Mouse (Mus musculus) activated CD4-positive, CD25-positive, alpha-beta regulatory T cell, adult 4 months (primary cell): Measurements from ENCODE around the gene Gm44579. TPM values are rescaled to one million over a fixed set of nuclear protein-coding genes. Genes with fewer than 3 reads are reported as not detected.
A peak's percentile ranks its signal among the peaks of the same experiment; 100 is the strongest.

Source experiments
- ATAC-seq: one replicate; pipeline ENCODE4 v1.8.0; 2017
- polyA plus RNA-seq, 2 experiments: library from polyadenylated mRNA; unstranded; fragments of 100-300 nt; shearing (Covaris generic); gene quantifications; one replicate each; pipeline ENCODE4 v1.2.1; 2017

Gm44579 gene
- polyA plus RNA-seq: not detected

DNA sequence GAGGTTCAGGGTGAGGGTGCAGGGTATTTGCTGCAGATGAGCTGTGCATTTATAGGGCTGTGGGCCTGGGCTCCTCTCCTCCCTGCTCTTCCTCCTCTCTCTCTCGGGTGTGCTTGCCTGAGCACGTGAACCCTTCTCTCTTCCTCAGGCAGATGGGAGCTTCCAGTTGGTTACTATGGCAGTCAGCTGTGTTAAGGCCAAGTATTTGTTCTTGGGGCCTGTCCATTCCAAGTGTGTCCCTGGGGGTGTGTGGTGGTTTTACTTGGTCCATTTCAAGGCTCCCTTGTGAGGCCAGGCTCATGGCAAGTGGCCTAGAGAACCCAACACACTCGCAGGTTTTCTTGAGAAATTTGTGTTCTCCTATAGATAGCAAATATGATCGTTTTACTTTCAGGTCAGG is at the start of gene Gm44579, which contains the start of gene Olfr287:
Gene Gm44579, minus strand, starts transcription at position 101 of the 400 bp plus-strand sequence.
Gene Olfr287, minus strand, starts transcription at position 180 of the 400 bp plus-strand sequence.
- ATAC-seq: no peak

DNA sequence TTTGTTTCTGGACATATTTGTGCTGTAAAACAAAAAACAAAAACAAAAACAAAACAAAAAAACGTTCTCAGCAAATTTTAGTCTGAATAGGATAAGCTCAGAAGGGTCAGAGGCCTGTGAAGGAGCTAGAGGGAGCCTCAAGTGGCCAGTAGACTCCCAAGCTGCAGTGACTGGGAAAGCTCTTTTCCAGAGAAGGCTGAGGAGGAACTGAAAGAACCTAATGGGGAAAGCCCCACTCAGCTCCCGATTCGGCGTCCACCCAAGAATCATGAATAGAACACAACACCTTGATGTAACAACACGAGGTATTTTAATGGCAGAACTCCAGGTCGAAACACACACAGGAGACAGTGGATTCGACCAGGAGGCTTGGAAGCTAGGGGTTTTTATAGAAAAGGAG is 37.0 kb upstream of the Gm44579 start:
- ATAC-seq: no peak

DNA sequence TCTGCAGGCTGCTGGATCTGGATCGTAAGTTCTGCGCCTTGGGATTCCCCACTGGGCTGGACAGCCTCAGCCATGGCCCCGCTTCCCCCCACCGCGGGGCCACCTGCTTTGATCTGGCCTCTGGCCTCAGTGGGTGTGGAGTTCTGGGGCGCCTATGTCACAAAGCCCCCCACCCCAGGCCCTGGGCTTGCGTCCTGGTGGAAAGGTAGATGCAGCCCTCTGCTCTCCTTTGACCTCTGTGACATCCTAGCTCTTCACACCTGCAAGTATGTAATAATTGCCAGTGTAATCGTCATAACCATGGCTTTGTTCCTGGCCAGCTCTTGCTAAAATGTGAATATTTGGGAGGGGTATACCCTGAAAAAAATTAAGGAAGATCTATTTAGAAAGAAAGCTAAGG is 36.4 kb upstream of the Gm44579 start, which contains the start of gene H1fnt:
Gene H1fnt, minus strand, starts transcription at position 101 of the 400 bp plus-strand sequence.
- no peak for ATAC-seq

DNA sequence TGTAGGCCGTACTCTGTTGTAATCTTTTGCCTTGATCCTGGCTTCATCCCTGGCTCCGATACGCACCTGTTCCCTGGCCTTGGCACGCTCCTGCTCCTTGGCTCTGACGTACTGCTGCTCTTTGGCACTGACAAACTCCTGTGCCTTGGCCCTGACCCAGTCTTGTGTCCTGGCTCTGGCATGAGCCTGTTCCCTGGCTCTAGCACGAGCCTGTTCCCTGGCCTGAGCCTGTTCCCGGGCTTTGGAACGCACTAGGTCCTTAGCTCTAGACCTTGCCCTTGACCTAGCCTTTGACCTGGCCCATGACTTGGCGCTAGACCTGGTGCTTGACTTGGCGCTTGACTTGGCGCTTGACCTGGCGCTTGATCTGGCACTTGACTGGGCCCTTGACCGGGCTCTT is 35.5 kb upstream of the Gm44579 start:
- ATAC-seq: no peak

DNA sequence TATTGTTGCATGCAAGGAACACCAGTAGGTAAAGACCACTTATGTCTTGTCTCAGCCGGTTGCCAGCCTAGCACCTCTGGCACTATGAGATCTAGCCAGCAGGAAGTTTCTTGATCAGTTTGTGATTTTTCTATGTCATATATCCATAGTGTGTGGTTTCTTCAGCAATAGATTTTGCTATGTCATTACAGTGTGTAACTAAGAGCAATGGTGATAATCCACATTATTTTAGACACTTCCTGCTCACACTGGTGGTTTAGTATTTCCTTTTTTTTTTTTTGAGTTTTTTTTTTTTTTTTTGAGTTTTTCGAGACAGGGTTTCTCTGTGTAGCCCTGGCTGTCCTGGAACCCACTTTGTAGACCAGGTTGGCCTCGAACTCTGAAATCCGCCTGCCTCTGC is 14.7 kb upstream of the Gm44579 start:
- ATAC-seq: no peak

DNA sequence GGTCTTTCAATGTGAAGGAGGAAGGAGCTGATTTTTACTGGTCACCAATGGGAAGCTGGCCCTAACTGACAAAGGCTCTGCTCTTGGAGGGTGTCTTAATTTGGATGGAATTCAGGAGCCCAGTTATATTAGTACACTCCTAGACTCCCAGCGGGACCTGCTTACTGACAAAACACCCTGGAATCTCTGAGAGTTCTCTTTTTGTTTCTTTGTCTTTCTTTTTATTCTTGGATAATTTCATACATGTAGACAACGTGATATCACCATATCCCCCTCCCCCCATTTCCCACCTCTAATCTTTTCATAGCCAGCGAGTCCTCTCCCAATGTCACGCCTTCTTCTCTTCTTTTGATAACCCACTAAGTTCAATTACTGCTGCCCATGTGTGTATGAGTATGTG is 13.6 kb upstream of the Gm44579 start, which contains the start of gene Olfr286:
Gene Olfr286, minus strand, starts transcription at position 101 of the 400 bp plus-strand sequence.
- no peak for ATAC-seq

DNA sequence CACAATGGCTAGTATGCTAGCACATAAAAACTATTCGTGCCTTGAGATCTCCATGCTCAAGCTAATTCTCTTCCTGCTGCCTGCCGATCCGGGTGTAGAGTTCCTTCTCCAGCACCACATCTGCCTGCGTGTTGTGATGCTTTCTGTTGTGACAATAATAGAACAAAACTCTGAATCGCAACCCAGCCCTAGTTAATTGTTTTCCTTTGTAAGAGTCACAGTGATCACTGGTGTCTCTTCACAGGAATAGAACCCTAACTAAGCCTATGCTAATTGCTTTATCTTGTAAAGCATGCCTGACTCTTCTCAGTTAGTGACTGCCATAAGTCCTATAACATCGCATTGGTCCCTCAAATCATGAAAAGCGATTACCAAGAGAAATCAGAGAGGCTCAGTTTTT is 5.3 kb upstream of the Gm44579 start:
- ATAC-seq: no peak

DNA sequence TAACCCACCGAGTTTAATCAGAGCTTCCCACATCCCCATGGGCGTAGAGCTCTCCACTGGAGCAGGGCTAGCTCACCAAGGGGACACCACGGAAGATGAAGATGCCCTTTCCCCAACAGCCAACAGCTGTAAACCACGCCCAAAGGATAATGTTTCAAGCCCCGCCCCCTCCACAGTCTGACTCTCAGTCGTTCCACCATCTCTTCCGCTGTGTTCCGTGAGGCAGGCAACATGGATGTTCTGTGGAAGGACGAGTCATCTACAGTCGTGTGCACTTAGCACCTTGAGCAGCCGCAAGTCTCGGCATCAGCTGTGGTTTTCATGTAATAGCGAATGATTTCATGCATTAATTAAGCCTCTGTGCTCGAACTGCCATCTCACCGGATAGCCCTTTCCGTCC is 4.8 kb upstream of the Gm44579 start:
- no peak for ATAC-seq

DNA sequence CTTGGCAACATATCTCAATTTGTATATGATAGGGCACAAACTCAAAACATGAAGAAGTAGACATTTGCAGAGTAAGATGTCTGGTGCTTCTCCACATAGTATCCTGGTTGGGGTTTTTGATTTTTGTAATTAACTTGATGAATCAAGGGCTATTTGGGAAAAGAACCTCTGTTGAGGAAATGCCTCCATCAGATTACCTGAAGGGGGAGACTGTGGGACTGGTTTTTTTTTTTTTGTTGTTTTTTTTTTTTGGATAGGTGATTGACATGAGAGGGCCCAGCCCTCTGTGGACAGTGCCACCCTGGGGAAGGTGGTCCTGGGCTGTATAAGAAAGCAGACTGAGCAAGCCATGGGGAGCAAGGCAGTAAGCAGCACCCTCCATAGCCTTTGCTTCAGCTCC is 1.6 kb upstream of the Gm44579 start:
- no peak for ATAC-seq

DNA sequence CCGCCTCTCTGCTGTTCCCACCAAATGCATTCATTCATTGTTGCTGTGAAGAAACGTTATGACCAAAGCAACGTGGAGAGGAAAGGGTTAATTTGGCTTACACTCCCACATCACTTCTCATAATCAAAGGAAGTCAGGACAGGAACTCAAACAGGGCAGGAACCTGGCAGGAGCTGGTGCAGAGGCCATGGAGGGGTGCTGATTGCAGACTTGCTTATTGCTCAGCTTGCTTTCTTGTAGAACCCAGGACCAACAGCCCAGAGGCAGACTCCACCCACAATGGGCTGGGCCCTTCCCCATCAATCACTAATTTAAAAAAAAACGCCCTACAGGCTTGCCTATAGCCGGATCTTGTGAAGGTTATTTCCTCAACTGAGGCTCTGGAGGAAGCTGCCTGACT is 6.6 kb downstream of the Gm44579 start:
- ATAC-seq: no peak

DNA sequence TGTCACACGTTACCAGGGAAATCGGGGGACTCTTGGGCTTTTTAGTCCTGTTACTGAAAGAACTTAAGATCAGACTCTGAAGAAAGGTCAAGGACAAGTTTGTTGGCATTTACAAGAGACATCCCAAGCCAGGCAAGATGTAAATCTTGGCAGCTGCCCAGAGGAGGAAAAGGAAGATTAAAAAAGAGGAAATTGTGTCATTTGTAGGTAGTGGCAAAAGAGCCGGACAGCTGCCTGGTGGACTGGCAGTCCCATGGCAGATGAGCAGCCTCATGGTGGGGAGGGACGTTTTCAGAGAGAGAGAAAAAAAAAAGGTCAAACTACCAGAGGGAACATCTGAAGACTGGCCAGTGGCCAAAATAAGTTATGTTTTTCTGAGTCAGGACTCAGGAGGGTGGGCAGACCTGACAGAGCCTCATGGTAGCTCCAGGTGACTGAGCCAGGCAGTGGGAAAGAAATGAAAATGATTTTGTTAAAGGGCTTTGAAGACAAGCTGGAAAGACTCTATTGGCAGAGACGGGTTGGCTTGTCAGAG is 7.4 kb downstream of the Gm44579 start:
- ATAC-seq: no peak

DNA sequence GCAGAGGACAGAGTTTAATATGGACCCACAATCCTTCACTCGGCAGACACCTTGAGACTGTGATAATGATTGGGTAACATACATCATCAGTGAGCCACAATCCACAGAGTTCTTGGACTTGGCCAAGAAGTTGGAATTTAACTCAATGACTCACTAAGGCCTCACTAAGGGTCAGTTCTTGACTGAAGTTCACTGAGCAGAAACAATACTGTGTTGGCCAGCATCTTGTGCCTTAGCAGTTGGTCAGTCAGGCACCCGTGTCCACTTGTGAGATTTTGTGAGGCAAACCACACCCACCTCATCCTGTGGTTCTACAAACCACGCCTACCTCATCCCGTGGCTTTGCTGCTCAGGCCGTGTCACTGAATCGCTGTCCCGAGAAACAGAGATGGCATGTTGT is 11.1 kb downstream of the Gm44579 start:
- no peak for ATAC-seq

DNA sequence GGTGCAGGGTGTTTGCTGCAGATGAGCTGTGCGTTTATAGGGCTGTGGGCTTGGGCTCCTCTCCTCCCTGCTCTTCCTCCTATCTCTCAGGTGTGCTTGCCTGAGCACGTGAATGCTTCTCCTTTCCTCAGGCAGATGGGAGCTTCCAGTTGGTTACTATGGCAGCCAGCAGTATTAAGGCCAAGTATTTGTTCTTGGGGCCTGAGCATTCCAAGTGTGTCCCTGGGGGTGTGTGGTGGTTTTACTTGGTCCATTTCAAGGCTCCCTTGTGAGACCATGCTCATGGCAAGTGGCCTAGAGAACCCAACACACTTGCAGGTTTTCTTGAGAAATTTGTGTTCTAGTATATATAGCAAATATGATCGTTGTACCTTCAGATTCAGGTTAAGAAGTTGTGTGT is 25.3 kb downstream of the Gm44579 start, which contains the start of gene Olfr288:
Gene Olfr288, minus strand, starts transcription at position 101 of the 400 bp plus-strand sequence.
- ATAC-seq: no peak

DNA sequence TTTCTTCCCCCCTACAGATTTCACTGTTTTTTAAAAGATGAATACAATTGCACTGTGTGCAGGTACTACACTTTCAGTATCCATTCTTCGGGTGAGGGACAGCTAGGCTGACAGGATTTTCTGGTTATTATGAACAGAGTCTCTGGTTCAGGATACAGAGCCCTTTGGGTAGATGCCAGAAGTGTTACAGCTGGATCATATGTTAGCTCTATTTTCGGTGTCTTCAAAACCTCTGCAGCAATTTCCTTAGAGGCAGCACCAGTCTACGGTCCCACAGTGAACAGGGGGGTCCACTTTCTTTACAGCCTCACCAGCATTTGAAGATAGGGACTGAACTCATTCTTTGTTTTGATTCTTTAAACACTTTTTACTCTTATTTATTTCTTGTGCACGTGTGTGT is 36.3 kb downstream of the Gm44579 start:
- no peak for ATAC-seq

DNA sequence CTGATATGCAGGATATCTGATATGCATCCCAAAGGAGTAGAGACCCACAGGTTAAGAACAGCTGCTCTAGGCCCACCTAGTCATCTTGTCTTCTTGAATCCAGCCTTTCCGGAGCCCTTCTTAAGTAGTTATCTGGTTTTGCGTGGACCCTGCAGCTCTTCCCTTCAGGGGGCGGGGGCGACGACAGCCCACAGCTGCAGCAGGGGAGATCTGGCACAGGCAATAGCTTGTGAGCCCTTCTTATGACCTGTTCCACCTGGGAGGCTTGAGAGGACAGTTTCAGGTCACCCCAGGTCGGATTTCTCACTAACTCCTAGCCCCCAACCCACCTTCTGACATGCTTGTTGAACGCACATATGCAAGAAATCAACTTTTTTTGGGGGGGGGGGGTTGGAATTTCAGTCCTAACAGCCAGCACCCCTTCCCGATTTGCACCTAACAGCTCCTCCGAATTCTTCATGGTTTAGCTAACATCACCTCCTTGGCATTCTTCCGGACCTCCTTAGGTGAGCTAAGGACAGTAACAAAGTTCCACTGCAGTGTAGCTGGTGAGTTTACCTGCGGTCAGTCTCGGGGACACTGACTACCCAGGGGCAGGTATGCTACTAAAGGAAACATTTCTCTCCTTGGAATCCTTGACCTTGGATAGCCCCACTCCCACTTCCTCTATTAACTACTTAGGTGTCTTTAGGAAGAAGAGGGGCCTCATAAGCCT is 38.8 kb downstream of the Gm44579 start:
- no peak for ATAC-seq

DNA sequence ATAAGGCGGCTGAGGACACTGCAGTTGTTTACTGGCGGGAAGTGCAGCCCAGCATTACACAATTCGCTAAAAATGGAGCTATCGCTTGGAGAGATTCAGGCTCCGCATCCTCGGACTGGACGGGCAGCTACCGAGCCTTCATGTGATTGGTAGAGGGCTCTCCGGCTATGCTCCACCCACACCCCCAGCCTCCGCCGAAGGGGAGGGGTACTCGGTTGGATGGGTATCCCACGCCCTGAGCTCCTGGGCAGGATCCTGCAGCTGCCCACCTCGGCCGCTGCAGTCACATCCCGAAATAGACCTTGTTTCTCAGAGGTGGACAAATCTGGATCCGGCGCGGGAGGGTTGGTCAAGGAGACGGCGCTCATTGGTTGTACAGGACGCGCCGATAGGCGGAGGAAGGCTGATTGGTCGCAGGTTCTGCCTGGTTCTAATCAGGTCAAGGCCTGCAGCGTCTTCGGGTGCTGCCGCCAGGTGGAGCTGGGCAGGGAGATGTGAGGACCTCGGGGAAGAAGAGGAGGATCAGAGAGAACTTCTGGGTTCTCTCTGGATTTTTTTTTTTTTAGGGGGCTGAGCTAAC is 39.6 kb downstream of the Gm44579 start:
- ATAC-seq: peak; percentile 96

DNA sequence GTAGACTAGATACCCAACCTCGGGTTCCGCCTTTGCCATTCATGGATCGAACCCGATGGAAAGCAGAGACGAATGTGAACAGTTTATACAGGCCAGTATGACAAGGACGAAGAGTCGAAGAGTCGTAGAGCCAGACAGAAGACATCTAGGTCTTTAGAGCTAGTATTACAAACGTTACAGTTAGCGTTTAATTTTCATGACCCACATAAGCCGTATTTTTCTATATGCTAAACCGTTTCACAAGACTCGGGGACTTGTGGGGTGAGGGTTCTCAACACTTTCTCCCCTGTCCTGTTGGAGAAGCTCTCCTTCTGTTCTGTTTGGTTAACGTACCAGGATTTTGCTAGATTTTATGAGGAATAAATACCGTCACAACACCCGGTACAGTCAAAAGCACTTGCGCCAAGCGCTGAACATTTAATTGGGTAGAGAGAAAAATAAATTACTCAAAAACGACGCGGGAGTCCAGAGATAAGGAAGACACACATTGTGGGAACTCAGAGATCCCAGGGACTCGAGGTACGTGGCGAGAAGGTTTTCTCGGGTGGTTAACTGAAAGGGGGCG is 40.1 kb downstream of the Gm44579 start:
- ATAC-seq: no peak

DNA sequence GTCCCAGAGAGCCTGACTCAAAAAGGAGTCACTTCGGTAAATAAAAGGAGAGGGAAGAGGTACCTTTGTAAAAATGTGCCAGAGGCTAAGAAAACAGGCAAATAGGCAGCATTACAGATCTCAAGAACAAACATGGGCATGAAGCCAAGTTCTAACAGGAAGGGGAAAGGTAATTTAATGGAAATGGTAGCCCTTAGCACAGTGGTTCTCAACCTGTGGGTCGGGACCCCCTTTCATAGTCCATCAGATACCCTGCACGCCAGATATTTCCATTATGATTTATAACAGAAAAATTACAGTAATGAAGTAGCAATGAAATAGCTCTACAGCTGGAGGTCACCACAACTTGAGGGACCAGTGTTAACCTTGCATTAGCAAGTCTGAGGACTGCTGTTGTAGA is 43.5 kb downstream of the Gm44579 start:
- no peak for ATAC-seq

DNA sequence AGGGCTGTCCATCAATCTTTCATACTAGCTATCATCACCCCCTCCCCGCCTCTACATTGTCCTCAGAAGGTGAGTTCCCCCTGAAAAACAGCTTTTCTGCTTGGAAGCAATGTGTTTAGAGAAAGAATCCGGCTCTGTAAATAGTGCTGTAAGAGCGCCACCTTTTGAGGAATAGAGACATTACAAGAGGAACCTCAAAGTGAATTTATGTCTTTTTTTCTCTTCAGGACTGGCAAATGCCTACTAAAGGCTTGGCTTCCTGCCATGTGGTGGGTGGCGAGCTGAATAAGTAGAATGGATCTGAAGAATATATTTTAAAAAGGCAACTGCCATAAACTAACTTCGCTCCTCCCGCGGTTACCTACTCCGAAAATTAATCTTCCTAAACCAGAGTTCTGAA is 47.0 kb downstream of the Gm44579 start:
- ATAC-seq: peak; percentile 36

DNA sequence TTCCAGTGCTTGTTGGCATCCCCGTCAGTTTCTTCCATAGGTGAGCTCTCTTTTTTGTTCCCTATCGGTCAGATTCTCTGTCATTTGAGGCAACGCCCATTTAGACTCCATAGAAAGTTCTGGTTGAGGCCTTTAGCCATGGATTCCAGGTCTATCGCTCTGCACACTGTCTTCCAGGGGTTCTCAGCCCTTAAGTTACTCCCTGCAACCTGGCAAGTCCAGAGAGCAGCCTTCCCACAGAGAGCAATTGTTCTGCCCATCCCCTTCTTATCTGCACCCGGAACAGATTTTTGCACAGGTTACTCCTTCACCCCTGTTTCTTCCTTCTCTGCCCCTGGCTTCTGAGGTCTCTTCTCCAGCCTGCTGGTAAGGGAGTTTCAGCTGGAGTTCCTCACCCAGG is 48.7 kb downstream of the Gm44579 start:
- no peak for ATAC-seq

DNA sequence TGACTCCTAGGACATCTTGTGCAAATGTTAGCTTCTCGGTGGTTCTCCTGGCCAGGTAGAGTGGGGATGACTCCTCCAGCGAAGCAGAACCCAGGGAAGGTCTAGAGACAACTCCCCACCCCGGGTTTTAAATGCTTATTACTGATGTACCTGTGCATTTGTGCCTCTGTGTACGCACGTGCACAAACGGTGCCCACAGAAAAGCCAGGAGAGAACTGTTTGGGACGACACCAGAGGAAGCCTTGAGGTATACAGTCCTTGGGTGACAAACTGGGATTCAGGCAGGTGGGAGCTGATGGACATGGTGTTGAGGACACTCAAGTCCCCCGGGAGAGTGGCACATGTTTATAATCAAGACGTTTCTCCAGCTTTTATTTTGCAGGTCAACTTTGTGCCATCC is 49.9 kb downstream of the Gm44579 start:
- ATAC-seq: no peak

DNA sequence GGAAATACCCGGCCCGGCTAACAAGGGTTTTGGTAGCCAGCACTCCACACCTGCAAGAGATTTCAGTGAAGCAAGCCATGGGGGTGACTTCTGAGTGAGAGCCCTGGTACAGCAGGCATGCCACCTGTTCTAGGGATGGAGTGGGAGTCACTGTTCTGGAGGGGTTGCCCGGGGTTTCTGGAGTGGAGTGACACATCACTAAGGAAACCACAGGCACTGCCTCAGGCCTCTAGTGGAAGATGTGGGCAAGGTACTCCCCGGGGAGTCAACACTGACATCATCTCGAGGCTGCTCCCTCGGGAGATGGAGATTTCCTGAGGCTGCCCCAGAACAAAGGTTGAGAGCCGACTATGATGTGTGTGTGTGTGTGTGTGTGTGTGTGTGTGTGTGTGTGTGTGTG is 50.4 kb downstream of the Gm44579 start:
- no peak for ATAC-seq

DNA sequence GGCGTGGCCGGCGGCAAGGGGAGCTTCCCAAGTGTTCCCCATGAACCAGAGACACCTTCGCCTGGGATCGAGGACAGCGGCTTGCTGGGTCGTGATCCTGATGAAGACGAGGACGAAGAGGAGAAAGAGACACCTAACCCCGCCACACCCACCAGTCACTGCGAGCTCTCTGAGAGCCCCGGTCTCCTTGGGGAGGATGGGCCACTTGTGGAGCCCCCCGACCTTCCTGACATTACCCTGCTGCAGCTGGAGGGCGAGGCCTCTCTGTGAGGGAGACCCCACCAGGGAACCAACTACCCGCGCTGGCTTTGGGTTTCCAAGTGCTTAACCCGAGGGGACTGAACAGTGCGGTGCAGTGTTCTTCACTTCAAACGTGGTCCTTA is 52.2 kb downstream of the Gm44579 start:
- ATAC-seq: no peak
